Mouse (Mus musculus) left cerebral cortex, postnatal 4 days (tissue): Measurements from ENCODE around the gene Oxct1. TPM values are rescaled to one million over a fixed set of nuclear protein-coding genes. Genes with fewer than 3 reads are reported as not detected.
A peak's percentile ranks its signal among the peaks of the same experiment; 100 is the strongest.

ENCODE experiments used
- DNase-seq: peaks from one replicate; pipeline ENCODE4 v3.0.0-alpha.2; 2022
- intact Hi-C: fragments of 180-260 bp; cut with DNase I; formaldehyde crosslinking; loops from one replicate; pipeline ENCODE4 v1.15.1; 2025
- total RNA-seq, 2 experiments: library from RNA; stranded (reverse); gene quantifications; 2 replicates each; pipeline ENCODE4 v1.2.3; 2021

Oxct1 gene
- total RNA-seq, 2 experiments from 2014 or later, result 404 to 414 TPM

DNA sequence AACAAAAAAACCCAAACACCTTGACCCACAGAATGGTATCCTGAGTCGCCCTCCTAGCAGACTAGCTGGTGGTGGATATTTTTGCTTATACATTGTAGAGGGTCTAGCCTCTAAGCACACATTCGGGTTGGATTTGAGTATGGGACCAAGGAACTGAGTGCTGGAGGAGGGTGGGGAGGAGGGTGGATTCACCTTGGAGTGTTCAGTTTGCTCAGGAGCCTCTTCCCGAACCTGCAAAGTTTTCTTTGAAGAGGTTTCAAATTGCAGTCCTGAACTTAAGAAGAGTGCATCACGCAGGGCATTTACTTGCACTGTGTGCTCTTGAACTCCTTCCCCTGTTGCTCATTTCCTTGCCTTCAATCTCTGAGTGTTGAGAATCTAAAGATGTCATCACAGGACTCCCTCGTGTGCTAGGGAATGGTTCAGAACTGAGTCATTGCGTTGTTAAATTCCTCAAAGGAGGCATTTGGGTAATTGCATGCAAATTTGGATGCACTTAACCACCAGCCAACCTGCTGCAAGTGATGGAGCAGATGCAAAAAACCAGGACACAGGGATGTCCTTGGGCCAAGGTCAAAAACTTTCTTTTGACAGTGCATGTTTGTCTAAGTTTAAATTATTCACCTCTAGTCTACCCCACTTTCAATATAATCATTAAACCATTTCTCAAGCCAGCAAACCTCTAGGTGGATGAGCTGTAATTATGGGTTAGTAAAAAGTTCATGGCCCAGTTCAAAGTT, 1.7 kb downstream of the Oxct1 start:
- no peak for DNase-seq
- intact Hi-C loops, result loop anchor here (5.0 kb wide), 1 partner anchor 36 kb away; no protein-coding TSS in a partner anchor

DNA sequence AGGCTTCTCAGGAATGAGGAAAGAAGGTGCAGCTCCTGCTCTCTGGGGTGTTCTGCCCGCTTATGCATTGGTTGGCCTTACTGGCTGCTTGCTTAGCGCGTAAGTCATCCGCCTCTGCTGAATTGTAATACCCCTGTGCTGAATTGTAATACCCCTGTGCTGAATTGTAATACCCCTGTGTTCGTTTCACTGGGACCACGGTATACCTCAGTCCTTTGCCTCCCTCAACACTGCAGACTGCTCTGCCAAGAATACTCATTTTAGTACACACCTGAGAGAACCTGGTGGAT, 2.2 kb downstream of the Oxct1 start:
- intact Hi-C loops, result loop anchor here (5.0 kb wide), 1 partner anchor 36 kb away; no protein-coding TSS in a partner anchor
- no peak for DNase-seq

DNA sequence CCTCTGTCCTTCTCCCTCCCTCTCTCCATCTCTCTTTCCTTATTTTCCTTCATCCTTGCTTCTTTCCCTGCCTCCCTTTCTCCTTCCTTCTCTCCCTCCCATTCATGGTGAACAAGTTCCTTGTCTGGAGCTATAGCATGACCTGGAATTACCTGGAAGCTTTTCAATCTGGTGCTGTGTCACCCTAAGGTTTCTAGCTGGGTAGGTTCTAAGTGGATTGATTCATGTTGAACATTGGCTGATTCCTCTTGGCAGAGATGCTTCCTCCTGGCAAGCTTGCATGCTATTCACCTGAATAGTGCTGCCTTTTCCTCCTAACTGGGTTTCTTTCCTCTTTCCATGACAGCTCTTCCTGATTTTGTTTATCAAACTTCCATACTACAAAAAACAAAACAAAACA, 2.8 kb downstream of the Oxct1 start:
- peak; percentile 11 for DNase-seq
- intact Hi-C loops, result loop anchor here (5.0 kb wide), 1 partner anchor 37 kb away; no protein-coding TSS in a partner anchor

DNA sequence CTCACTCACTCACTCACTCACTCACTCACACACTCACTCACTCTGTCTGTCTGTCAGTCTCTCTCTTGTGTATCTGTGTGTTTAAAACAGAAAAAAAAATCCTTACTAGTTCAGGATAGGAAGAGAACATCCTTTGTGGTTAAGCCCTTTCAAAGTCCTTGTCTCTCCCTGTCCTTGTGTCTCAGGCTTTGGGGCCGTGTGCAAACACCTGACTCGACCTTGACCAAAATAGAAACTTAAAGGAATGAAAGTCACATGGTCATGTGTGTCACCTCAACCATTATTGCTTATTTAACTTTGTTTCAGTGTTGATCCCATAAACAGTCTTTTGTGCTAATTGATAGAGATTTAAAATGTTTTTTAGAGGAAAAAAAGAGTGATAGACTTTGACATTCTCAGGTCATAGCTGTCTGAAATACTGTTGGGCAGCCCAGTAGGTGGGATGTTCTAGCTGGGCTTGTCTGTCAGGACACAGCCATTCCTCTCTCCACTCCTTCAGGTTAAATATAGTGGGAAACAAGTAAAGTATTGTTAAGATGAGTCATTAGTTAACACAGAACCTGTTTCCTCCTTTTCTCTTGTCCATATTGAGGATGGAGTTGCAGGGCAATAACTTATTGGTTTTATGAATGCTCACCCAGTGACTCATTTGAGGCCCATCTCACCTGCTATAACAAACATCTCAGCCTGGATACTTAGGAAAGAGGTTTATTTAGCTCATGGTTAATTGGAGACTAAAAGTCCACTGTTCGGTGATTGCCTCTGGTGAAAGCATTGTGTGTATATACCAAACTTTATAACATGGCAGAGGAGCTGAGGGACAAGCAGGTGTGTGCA, 7.2 kb downstream of the Oxct1 start:
- intact Hi-C loops, result no loop called here

DNA sequence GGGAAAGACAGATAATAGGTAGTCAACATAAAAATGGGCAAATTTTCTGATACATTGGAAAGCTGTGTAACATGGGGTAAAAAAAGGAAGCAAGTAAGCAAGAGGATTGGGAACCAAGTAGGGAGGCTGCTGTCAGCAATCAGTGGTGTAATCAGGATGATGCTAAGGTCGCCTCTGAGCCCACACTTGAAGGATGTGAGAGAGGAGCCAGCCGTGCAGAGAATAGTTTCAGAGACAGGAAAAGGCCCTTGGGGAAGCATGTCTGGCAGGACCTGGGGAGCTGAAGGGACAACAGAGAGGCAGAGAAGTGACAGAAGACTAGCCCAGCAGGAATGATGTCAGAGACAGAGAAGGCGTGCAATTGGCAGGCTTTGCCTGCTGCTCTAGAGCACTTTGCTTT, 16.2 kb downstream of the Oxct1 start:
- intact Hi-C loops, result no loop called here
- DNase-seq, result no peak

More for the DNA sequence above, 7.2 kb downstream of the Oxct1 start:
- no peak for DNase-seq

DNA sequence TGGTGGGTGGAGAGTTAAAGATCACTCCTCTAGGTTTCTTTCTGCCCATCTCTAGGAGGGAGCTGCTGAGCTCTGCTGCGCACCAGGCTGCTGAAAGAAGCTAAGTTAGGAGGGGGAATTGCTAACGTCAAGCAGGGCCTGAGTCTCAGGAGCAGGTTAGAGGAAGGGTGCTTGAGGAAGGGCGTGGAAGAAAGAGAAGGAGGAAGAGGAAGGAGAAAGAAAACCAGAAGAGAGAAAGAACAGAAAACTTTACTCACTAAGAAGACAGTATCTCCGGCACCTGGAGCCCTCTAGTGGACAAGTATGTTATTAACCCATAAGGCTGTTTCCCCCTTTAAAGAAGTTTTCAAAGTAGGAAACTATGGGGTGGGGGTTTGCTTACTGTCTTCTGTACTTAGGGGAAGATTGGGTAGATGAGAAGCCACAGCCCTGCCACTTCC, 16.9 kb downstream of the Oxct1 start:
- no peak for DNase-seq
- intact Hi-C loops, result no loop called here

DNA sequence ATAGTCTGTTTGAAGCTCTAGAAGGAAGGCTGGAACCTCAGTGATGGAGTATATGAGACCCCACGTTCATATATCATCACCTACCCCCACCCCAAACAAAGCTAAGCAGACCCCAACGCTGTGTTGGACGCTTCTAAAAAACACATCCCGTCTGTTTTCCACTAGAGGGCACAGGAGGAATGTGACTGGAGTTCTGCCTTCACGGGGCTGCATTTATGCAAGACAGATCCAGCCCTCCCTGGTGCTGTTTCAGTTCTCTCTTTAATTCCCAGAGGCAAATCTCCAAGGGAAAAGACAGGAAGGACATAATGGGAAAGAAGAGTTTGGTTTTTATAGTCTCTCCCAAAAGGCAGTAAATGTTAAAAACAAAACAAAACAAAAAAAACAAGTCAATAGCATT, 30.4 kb downstream of the Oxct1 start:
- intact Hi-C loops, result loop anchor here (5.0 kb wide), 1 partner anchor 1046 kb away; no protein-coding TSS in a partner anchor
- peak; percentile 20 for DNase-seq

DNA sequence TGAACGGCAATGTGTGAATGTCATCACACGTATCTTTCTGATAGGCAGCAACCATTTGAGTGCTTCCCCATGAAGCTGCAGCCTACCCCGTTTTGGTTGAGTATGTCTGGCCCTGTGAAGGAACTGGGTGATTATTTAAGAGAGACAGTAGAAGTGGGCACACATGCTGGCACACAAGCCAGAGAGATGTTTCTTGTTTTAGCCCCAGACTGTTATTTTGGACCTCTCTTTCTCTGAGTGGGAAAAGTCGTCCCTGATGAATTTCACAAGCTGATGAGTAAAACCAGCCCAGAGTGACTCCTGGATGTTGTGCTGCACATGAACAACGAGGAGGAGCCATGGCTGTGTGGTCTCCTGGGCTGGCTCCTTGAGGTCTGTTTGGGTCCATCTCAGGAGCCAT, 37.4 kb downstream of the Oxct1 start:
- intact Hi-C loops, result no loop called here
- DNase-seq, result no peak

DNA sequence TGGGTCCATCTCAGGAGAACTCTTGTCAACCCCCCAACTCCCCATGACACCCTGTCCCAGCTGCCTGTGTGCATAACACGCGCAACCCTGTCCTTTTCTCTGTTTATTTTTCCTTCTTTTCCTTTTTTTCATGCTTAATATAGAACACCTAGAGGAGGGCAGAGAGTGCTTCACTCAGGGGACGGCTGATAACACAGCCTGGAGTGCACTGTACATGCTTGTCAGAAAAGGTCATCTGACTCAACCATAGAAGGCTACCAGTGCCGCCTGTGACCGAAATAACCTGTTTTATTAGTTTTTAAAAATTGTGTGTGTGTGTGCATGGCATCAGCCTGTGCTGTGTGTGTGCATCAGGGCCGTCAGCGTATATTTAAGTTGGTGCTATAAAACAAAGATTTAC, 37.8 kb downstream of the Oxct1 start:
- DNase-seq, result no peak
- intact Hi-C loops, result no loop called here

DNA sequence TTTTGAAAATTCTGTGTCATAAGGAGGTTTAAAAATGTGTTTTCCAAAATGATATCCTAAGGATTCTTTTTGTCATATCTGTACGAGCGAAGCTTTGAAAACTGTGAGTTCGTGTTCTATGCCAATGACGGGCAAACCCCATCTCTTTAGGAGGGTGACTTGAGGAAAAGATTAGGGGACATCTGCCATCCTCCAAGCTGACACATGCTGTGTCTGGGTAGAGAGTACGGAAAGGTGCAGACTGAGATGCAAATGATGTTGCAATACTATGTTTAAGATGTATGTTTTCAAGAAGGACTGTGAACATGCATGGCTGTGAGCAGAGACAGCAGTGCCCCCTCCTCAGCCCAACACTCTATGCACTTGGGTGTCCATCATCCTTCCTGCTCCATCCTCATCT, 38.5 kb downstream of the Oxct1 start:
- intact Hi-C loops, result no loop called here
- DNase-seq, result no peak

DNA sequence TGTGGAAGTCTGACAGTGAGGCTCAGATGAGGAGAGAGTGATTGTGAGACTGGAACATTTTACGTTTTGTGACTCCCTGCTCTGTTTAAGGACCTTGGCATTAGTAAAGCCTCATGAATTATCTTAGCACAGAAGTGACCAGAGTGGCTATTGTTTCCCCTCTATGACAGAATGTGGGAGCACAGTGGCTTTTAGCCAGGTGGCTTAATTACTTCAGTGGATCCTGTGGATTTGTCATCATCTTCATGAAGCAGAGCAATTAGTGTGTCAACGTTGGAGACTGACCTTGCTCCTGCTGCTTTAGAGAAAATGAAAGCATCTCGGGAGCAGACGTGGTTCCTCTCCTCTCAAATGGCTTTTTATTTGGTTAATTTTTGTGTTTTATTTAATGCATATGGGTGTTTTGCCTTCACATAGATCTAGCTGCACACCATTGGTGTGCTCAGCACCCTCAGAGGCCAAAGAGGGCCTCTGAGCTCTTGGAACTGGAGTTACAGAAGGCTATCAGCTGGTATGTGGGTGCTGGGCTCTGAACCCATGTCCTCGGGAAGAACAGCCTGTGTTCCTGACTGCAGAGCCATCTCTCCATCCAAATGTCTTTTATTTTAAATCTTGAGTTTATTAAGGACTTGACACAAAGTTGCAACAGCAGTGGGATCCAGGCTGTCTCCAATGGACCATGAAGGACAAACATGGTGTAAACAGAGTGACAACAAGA, 41.2 kb downstream of the Oxct1 start:
- DNase-seq, result peak; percentile 22
- intact Hi-C loops, result no loop called here

DNA sequence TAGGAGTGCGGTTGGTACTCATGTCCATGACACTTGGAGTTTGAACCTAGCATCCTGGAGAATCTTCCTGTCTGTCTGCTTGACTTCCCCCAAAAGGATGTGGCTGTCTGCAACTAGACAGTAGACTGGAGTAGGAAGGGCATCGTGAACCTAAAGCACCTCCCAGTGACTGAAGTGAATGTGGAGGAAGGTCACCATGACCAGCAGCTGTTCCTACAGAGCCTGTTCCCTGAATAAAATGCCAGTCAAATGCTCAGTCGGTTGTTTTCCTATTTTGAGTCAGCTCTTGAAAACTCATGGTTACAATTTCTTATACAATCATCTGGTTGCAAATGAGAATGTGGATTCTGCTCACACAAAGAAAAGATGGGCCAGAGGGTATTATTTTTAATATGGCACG, 51.8 kb downstream of the Oxct1 start:
- intact Hi-C loops, result no loop called here

DNA sequence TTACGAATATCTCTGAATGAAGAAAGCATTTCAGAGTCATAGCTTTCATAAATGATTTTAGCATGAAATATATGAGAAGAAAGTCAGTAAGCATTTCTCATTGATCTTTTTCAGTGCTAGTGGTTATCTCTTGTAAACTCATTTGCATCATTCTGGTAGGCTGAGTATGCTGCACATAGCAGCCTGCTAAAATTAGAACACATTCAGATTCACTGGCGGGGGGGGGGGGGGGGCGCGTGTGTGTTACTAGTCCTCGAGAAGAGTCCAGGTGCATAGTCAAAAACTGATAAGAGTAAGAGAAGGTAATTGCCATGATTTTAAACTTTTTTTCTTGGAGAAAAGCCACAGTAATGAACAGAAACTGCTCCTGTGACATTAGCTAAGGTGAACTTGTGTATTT, 52.6 kb downstream of the Oxct1 start:
- no peak for DNase-seq
- intact Hi-C loops, result no loop called here

More for the DNA sequence above, 51.8 kb downstream of the Oxct1 start:
- no peak for DNase-seq

DNA sequence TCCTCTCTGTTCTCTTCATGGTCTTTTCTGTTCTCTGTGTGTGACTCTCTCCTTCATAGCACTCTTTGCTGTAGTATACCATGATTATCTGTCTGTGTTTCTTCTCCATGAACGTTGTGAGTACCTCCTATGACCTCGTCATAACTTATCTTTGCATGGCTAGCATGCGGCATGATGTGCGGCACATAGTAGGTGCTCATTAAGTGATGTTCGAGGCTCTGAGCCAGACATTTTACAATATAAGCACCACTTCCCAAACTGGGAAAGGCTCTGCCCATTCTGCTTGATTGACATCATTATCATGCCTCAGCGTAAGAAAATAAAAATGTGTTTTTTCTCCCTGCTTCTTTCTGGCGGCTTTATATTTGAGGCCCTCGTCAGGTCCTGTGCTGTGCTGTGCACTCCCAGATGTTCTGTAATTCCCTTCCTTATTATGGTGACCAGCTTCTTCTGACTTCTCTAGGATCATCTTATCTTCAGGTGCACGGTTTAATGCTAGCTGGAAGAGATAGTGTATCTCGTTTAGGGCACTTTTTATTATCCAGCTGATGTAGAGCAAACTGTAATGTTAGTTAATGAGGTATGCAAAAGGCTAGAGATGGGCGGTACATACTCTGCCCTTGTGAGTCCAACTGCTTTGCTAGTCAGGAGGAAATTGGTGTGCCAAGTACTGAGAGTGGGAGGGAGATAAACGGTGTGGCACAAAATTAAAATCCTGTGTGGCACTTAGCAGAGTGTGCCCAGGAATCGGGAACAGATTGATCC, 53.4 kb downstream of the Oxct1 start:
- intact Hi-C loops, result no loop called here
- no peak for DNase-seq

DNA sequence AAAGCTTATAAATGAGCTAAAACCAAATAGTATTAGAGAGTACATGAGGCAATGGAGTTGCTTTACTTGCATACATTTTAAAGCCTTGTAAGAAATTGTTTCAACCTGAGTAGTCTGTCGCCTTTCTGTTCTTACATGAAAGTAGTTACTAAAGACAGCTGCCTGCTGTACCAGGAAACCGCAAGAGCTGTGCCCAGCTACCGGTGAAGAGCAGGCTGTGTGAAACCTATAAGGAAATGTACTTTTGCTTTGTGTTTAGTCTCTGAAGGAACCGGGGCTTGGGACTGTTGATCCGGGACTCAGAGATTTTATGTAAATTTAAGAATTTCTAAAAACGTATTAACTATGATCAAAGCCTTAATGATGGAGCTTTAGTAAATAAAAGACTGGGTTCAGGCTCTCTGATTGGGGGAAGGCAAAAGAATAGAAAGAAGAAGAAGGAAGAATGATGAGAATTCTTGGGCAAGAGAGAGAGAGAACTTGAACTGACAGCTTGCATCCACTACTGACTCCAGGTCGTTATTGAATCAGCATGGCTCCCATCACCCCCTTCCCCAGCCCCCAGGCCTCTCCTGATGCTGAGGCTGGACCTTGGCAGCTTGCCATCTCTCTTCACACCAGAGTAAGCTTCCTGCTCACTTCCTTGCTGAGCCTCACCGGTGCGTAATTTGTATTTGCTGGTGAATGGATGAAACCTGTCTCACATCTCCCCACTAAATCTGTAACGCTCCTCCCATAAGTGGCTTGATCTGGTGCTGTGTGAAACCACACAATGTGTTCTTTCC, 59.6 kb downstream of the Oxct1 start:
- DNase-seq, result peak; percentile 66
- intact Hi-C loops, result no loop called here

DNA sequence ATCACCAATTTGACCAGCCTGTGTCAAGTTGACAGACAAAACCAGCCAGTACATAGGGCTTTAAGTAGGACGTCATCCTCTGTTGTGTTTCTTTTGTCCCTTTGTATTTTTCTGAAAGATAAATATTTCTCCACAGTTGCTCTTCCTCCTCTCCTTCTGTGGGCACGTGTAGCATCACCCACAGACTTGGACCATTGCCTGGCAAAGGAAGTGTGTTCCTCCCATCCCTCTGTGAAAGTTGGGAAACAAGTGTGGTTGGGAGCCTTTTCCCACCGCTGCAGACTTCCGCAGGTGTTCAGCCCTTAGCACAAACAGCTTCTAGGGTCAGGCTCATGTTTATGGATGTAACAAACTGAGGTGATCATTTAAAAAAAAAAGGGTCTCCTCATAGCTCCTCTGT, 61.3 kb downstream of the Oxct1 start:
- no peak for DNase-seq
- intact Hi-C loops, result no loop called here

DNA sequence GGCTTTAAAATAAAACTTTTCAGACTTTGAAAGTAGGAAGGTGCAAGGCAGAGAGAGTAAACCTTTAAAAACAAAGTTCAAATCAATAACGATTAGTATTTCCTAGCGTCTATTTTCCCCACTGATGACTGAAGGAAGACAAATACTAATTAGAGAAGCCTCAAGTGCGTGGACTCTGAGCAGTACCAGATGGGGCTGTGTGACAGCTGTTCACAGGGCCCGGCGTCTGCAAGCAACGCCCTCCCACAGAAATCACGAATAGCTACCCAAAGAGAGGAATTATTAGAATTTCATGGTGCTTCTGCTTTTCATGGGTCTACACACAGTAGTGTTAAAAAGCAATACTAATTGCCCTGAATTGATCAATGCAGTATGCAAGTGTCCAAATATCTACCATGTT, 61.7 kb downstream of the Oxct1 start:
- peak; percentile 11 for DNase-seq
- intact Hi-C loops, result no loop called here

DNA sequence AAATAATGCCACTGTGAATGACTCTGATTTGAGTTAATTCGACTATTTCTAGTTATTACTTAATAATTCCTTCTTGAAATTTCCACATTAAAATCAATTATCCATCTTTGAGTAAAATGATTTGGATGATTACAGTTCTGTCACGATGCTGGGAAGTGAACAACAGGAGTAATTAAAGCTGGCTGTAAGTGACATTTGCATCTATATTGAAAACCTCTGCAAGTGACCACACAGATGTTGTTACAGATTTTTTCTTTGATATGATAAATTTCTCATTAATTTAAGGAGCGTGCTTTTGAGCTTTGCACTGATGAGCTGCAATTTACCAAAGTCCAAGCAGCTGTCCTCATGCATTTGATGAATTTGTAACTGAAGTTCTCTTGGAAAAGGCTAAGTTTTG, 64.4 kb downstream of the Oxct1 start:
- intact Hi-C loops, result no loop called here
- DNase-seq, result no peak

DNA sequence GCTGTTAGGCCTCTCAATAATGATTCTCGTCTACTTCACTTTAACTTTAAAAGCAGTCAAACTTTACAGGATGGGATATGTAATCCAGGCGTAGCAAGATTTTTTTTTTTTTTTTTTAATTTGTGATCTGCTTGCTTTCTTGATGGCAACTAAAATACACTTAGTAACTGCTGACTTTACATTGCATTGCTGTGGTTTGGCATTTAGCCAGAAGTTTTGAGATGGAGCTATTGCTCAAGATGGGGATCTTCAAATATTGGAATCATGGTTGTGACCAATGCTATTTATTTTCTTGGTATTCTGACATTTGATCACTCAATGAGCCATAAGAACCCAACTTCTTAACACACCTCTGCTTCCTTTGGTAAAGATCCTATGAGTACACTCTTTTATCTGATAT, 66.4 kb downstream of the Oxct1 start:
- intact Hi-C loops, result no loop called here
- DNase-seq, result no peak

DNA sequence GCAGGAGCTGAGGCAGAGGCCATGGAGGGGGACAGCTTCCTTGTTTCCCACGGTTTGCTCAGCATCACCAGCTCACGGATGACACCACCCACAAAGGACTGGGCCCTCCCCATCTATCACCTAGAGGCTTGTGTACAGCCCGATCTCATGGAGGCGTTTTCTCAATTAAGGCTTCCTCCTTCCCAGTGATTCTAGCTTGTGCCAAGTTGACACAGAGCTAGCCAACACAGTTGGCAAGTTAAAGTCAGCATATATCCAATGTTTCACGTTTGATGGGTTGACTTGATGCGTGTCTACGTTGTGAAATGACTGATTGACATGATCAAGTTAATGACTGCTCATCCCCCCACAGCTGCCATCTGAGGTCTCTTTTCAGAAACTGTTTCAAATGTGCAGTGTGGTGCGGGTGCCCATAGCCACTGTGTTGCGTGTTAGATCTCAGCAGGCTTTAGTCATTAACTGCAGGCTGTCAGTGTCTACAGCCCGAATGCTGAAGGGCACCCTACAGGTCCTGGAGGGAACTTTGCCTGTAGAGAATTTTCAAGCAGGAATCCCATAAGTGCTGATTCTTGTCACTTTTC, 74.2 kb downstream of the Oxct1 start:
- intact Hi-C loops, result no loop called here
- DNase-seq, result no peak
